Mouse (Mus musculus): ENCODE measurements around the gene Rtkn. TPM values are rescaled to one million over a fixed set of nuclear protein-coding genes. Genes with fewer than 3 reads are reported as not detected.

Gene Rtkn
- polyA plus RNA-seq, 1 experiment = 169 TPM

DNA sequence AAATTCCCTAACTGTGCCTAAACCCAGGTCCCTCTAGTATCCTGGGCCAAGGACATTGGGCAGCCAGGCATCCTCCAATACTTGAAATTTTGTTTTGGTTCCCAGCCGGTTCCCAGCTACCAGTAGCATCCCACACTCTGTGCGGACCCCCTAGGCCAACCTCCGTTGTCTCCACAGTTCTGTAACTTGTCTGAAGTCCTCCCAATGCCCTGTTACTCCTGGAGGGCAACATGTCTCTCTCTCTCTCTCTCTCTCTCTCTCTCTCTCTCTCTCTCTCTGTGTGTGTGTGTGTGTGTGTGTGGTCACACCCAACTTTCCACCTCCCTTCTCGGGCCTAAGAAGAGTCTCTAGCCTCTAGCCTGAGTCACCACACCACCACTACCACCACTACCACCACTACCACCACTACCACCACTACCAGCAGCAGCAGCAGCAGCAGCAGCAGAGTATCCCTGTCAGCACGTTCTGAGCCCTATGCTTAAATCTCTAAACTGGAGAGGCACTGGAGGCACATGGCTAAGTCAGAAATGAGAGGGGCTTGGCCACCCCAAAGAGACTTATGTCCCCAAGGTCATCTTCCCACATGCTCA lies 1.1 kb downstream of the Rtkn start:
- Histone ChIP-seq H3K27ac (ENCODE audit: insufficient read depth, low read length) (peak overlapping the region; percentile 89), H3K4me1 (ENCODE audit: control insufficient read depth, insufficient read depth, low read length) (no peaks in the 10 kb centered on the region), H3K4me3 (ENCODE audit: insufficient read depth, low read length) (peak overlapping the region; percentile 54)
- no peak for TF ChIP-seq POLR2A (IDR thresholded peaks at IDR 0.05; ENCODE audit: extremely low read depth, insufficient read depth, low read length)
- no peak for TF ChIP-seq CTCF (IDR thresholded peaks at IDR 0.05; ENCODE audit: extremely low read depth, insufficient read depth, low read length)

GRCm38 (mm10) chr6:83136881-83137575 lies 1.8 kb downstream of the Rtkn start:
- Histone ChIP-seq H3K27ac (ENCODE audit: insufficient read depth, low read length) (peak overlapping the region; percentile 89), H3K4me3 (ENCODE audit: insufficient read depth, low read length) (peak overlapping the region; percentile 54), H3K4me1 (ENCODE audit: control insufficient read depth, insufficient read depth, low read length) (no peaks in the 10 kb centered on the region)
- no peak for TF ChIP-seq CTCF (IDR thresholded peaks at IDR 0.05; ENCODE audit: extremely low read depth, insufficient read depth, low read length)
- no peak for TF ChIP-seq POLR2A (IDR thresholded peaks at IDR 0.05; ENCODE audit: extremely low read depth, insufficient read depth, low read length)

- no peak for TF ChIP-seq POLR2A (IDR thresholded peaks at IDR 0.05; ENCODE audit: extremely low read depth, insufficient read depth, low read length)
- TF ChIP-seq CTCF (IDR thresholded peaks at IDR 0.05; ENCODE audit: extremely low read depth, insufficient read depth, low read length) = no peak
- Histone ChIP-seq H3K27ac (ENCODE audit: insufficient read depth, low read length) (peak overlapping the region; percentile 94), H3K4me3 (ENCODE audit: insufficient read depth, low read length) (peak overlapping the region; percentile 54), H3K4me1 (ENCODE audit: control insufficient read depth, insufficient read depth, low read length) (no peaks in the 10 kb centered on the region)
Observed at GRCm38 (mm10) chr6:83137576-83137950, 2.3 kb downstream of the Rtkn start.

- Histone ChIP-seq H3K4me3 (ENCODE audit: insufficient read depth, low read length) (peak overlapping the region; percentile 54), H3K4me1 (ENCODE audit: control insufficient read depth, insufficient read depth, low read length) (no peaks in the 10 kb centered on the region)
Observed at GRCm38 (mm10) chr6:83138056-83138455, 2.8 kb downstream of the Rtkn start.

DNA sequence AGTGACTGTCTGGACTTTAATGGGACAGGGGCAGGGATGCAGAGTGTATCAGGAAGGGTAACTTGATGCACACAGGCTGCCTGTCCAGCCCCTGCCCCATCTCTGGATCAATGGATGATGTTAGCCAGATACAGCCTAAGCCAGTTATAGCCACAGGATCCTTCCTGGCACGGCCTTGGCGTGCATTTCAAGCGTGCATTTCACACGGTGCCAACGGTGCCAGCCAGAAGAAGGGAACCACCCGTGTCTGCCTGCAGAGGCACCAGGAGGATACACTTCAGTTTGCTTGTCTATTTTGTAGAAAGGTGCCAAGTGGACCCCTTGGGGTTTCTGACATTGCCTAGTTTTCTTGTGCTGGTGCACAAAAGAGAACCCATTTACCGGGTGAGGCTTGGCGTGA lies 4.8 kb downstream of the Rtkn start:
- no peak for TF ChIP-seq POLR2A (IDR thresholded peaks at IDR 0.05; ENCODE audit: extremely low read depth, insufficient read depth, low read length)
- TF ChIP-seq CTCF (IDR thresholded peaks at IDR 0.05; ENCODE audit: extremely low read depth, insufficient read depth, low read length) = no peak
- Histone ChIP-seq H3K27ac (ENCODE audit: insufficient read depth, low read length) (no peak overlapping the region), H3K4me1 (ENCODE audit: control insufficient read depth, insufficient read depth, low read length) (no peaks in the 10 kb centered on the region; the same call in none of the 2 replicates), H3K4me3 (ENCODE audit: insufficient read depth, low read length) (no peak overlapping the region)

More at GRCm38 (mm10) chr6:83138056-83138455, 2.8 kb downstream of the Rtkn start:
- peak overlapping the region; percentile 94 for H3K27ac ChIP-seq (ENCODE audit: insufficient read depth, low read length)
- TF ChIP-seq POLR2A (IDR thresholded peaks at IDR 0.05; ENCODE audit: extremely low read depth, insufficient read depth, low read length) (no peak), CTCF (IDR thresholded peaks at IDR 0.05; ENCODE audit: extremely low read depth, insufficient read depth, low read length) (no peak)

- peak overlapping the region; percentile 73 for H3K4me3 ChIP-seq (ENCODE audit: insufficient read depth, low read length)
- TF ChIP-seq POLR2A (IDR thresholded peaks at IDR 0.05; ENCODE audit: extremely low read depth, insufficient read depth, low read length) (no peak), CTCF (IDR thresholded peaks at IDR 0.05; ENCODE audit: extremely low read depth, insufficient read depth, low read length) (no peak)
- H3K4me1 ChIP-seq (ENCODE audit: control insufficient read depth, insufficient read depth, low read length) = peaks cover 2% of the 10 kb centered on the region
- peak overlapping the region; percentile 91 for H3K27ac ChIP-seq (ENCODE audit: insufficient read depth, low read length)
Observed at GRCm38 (mm10) chr6:83141636-83142035, 6.4 kb downstream of the Rtkn start.

DNA sequence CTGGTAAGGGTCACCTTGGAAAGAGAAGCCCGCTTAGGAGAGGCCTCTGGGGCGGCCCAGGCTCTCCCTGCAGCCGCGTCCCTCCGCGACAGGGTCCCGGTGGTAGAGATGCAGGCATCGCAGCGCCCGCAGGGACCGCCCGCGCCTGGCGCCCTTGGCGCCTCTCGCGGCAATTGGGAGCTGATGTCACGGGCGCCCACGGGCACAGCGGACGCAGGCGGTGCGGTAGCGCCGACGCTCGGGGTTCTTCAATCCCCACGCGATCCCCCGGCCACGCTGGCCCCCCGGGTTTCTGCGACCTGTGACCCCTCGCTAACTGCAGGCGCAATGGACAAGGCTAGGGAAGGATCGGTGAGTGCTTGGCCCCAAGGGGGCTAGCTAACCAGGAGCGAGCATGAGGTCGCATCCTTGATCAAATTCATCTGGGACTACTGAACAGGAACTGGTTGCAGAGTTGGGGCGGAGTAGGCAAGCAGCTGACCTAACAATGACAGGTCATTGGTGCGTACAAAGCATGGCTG lies 7.0 kb downstream of the Rtkn start:
- Histone ChIP-seq H3K27ac (ENCODE audit: insufficient read depth, low read length) (peak overlapping the region; percentile 91), H3K4me1 (ENCODE audit: control insufficient read depth, insufficient read depth, low read length) (peaks cover 2% of the 10 kb centered on the region)
- TF ChIP-seq POLR2A (IDR thresholded peaks at IDR 0.05; ENCODE audit: extremely low read depth, insufficient read depth, low read length) (peak; percentile 52), CTCF (IDR thresholded peaks at IDR 0.05; ENCODE audit: extremely low read depth, insufficient read depth, low read length) (no peak)

DNA sequence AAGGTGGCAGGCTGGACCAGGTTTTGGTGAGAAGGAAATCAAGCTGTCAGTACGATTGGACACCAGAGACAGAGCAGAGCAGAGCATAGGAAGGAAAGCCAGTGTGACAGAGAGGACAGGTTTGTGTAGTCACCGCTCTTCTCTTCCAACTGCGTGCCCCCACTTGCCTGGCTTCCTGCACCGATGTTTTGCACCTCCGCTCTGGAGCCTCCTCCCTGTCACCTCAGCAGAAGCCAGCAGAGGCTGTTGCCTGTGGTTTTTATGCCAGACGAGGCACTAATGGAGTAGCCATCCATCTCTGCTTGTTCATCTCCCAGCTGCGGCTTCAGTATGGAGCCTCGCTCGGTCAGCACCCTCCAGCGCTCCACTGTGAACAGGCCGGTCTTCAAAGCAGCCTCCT lies 7.6 kb downstream of the Rtkn start:
- no peak for TF ChIP-seq CTCF (IDR thresholded peaks at IDR 0.05; ENCODE audit: extremely low read depth, insufficient read depth, low read length)
- peak; percentile 46; the same call in 1 of the 2 replicates for TF ChIP-seq POLR2A (IDR thresholded peaks at IDR 0.05; ENCODE audit: extremely low read depth, insufficient read depth, low read length)
- Histone ChIP-seq H3K4me3 (ENCODE audit: insufficient read depth, low read length) (peak overlapping the region; percentile 73), H3K27ac (ENCODE audit: insufficient read depth, low read length) (no peak overlapping the region), H3K4me1 (ENCODE audit: control insufficient read depth, insufficient read depth, low read length) (peaks cover 2% of the 10 kb centered on the region)

More for the DNA sequence above, 7.0 kb downstream of the Rtkn start:
- peak overlapping the region; percentile 73 for H3K4me3 ChIP-seq (ENCODE audit: insufficient read depth, low read length)

DNA sequence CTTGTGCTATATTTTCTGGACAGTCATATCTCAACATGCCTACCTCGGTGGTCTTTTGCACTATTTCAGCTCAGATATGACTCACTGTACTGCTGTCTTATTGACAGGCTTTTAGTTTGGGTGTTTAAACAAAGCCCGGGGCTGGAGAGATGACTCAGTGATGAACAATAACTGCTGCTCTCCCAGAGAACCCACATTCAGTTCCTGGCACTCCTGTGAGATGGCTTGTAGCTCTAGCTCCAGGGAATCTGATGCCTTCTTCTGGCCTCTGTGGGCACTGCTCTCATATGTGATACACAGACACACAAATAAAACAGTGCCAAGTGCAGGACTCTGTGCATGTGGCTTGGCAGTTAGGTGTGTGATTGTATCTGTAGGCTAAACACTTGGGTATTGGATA lies 9.9 kb downstream of the Rtkn start:
- Histone ChIP-seq H3K27ac (ENCODE audit: insufficient read depth, low read length) (no peak overlapping the region), H3K4me1 (ENCODE audit: control insufficient read depth, insufficient read depth, low read length) (peaks cover 2% of the 10 kb centered on the region), H3K4me3 (ENCODE audit: insufficient read depth, low read length) (no peak overlapping the region)
- TF ChIP-seq POLR2A (IDR thresholded peaks at IDR 0.05; ENCODE audit: extremely low read depth, insufficient read depth, low read length) (no peak), CTCF (IDR thresholded peaks at IDR 0.05; ENCODE audit: extremely low read depth, insufficient read depth, low read length) (no peak)

DNA sequence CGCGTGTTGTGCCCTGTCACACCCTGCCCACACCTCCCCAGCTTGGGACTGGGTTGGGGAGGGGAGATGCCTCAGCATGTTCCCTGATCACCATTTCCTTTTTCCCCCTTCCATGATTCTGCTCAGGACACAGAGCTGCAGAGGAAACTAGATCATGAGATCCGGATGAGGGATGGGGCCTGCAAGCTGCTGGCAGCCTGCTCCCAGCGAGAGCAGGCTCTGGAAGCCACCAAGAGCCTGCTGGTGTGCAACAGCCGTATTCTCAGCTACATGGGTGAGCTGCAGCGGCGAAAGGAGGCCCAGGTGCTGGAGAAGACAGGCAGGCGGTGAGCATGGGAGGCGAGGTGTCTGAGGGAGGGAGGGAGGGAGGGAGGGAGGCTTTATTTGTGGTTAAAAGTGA lies 10.5 kb downstream of the Rtkn start:
- TF ChIP-seq POLR2A (IDR thresholded peaks at IDR 0.05; ENCODE audit: extremely low read depth, insufficient read depth, low read length) (no peak), CTCF (IDR thresholded peaks at IDR 0.05; ENCODE audit: extremely low read depth, insufficient read depth, low read length) (no peak)
- H3K27ac ChIP-seq (ENCODE audit: insufficient read depth, low read length) = no peak overlapping the region

More for the DNA sequence above, 10.5 kb downstream of the Rtkn start:
- Histone ChIP-seq H3K4me1 (ENCODE audit: control insufficient read depth, insufficient read depth, low read length) (peaks cover 2% of the 10 kb centered on the region), H3K4me3 (ENCODE audit: insufficient read depth, low read length) (no peak overlapping the region)

All from cortical plate, adult 2 months (tissue).